Mouse (Mus musculus) ES-E14 (cell line): ENCODE results near the gene Mymx.

Experiments
- CHD2 ChIP-seq: IDR thresholded peaks from 2 replicates; pipeline ENCODE4 v1.6.1; 2014; ENCODE audit warnings: mild to moderate bottlenecking, low read depth, low read length, inconsistent platforms
- HCFC1 ChIP-seq: IDR thresholded peaks from 2 replicates; pipeline ENCODE4 v1.6.1; 2012; ENCODE audit warnings: low read length, inconsistent platforms, borderline replicate concordance; ENCODE audit not compliant: insufficient read depth
- ZC3H11A ChIP-seq: IDR thresholded peaks from 2 replicates; pipeline ENCODE4 v1.6.1; 2012; ENCODE audit warnings: low read depth, mild to moderate bottlenecking, inconsistent platforms, low read length, borderline replicate concordance

DNA sequence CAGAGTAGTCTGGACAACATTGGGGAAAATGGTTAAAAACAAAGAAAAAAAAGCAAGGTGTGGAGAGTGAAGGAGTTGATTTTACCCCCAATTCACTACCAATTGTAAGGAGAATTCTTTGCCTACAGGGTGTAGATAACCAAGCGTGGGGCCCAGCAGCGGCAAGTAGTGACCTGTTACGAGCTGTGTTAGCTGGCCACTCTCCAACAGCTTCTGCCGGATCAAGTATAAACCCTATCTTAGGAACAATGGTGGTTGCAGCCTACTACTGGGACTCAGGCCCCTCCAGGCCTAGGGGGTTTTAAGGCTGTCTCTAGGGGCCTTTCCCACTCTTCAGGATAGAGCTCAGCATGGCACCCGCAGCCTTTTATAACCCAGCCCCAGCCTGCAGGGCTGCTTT is 23.7 kb downstream of the Mymx start:
- TF ChIP-seq HCFC1: no peak
- TF ChIP-seq CHD2: no peak
- no peak for TF ChIP-seq ZC3H11A
